Mouse (Mus musculus) heart, adult 2 months (tissue): Measurements from ENCODE around the gene Asxl2.

Experiments used
- CTCF ChIP-seq: fragments of 200-600 bp; IDR thresholded peaks from 2 replicates; pipeline ENCODE4 v1.8.1; 2022; ENCODE audit warnings: antibody characterized with exemption, mild to moderate bottlenecking, moderate library complexity
- EP300 ChIP-seq: fragments of 200-500 bp; IDR thresholded peaks from 2 replicates; pipeline ENCODE4 v1.6.1; 2011; ENCODE audit warnings: low read depth, low read length, control low read depth; ENCODE audit not compliant: insufficient read depth
- POLR2A ChIP-seq: fragments of 200-500 bp; IDR thresholded peaks from 2 replicates; pipeline ENCODE4 v1.6.1; 2011; ENCODE audit warnings: mild to moderate bottlenecking, low read depth, low read length, control low read depth; ENCODE audit not compliant: insufficient read depth

- TF ChIP-seq EP300 (no peak), CTCF (no peak), POLR2A (no peak)
These were observed 11.7 kb upstream of the Asxl2 start for GRCm38 (mm10) chr12:3414956-3415355.
